Mouse (Mus musculus) liver, adult 2 months (tissue): Measurements from ENCODE around the gene Il31ra. TPM values are rescaled to one million over a fixed set of nuclear protein-coding genes. Genes with fewer than 3 reads are reported as not detected.

ENCODE experiments used
- DNase-seq: peaks from one replicate; pipeline ENCODE4 v3.0.0-alpha.2; 2011; ENCODE audit warnings: low read depth, low spot score; ENCODE audit errors: extremely low read depth
- H3K27ac ChIP-seq: fragments of 200-500 bp; replicated peaks from 2 replicates; pipeline ENCODE4 v1.5.1; 2012; ENCODE audit warnings: low read depth, mild to moderate bottlenecking, control low read depth, inconsistent platforms, low read length; ENCODE audit not compliant: insufficient read depth
- H3K27me3 ChIP-seq: fragments of 200-500 bp; 2 replicates; pipeline ENCODE4 v1.6.1; 2012; ENCODE audit warnings: mild to moderate bottlenecking, moderate library complexity, low read length, inconsistent platforms; ENCODE audit not compliant: control insufficient read depth, insufficient read depth
- H3K36me3 ChIP-seq: fragments of 200-500 bp; 2 replicates; pipeline ENCODE4 v1.6.1; 2012; ENCODE audit warnings: low read length, inconsistent platforms; ENCODE audit not compliant: control insufficient read depth, insufficient read depth
- H3K4me1 ChIP-seq: fragments of 200-500 bp; 2 replicates; pipeline ENCODE4 v1.6.1; 2011; ENCODE audit warnings: low read length; ENCODE audit not compliant: control insufficient read depth, insufficient read depth
- H3K4me3 ChIP-seq: fragments of 200-500 bp; 2 replicates; pipeline ENCODE4 v1.5.1; 2011; ENCODE audit warnings: low read depth, mild to moderate bottlenecking, control low read depth, low read length, moderate library complexity; ENCODE audit not compliant: insufficient read depth
- H3K79me2 ChIP-seq: fragments of 200-500 bp; 2 replicates; pipeline ENCODE4 v1.6.1; 2012; ENCODE audit warnings: inconsistent platforms, mild to moderate bottlenecking, low read length, moderate library complexity; ENCODE audit not compliant: control insufficient read depth, insufficient read depth
- H3K9ac ChIP-seq: fragments of 200-500 bp; 2 replicates; pipeline ENCODE4 v1.6.1; 2012; ENCODE audit warnings: low read depth, mild to moderate bottlenecking, control low read depth, inconsistent platforms, low read length
- CTCF ChIP-seq: fragments of 200-500 bp; IDR thresholded peaks from 2 replicates; pipeline ENCODE4 v1.5.1; 2011; ENCODE audit warnings: low read depth, low read length, control low read depth
- POLR2A ChIP-seq: fragments of 200-500 bp; IDR thresholded peaks from 2 replicates; pipeline ENCODE4 v1.6.1; 2011; ENCODE audit warnings: low read length, control low read depth; ENCODE audit not compliant: insufficient read depth; ENCODE audit errors: extremely low read depth
- WGBS: fragments of 180-500 bp; shearing (Covaris S2); methylation state at CpG from one replicate; pipeline ENCODE4 v1.1.7; 2018; 5-methylcytosine and 5-hydroxymethylcytosine counted together
- polyA plus RNA-seq: library from polyadenylated mRNA; depleted of rRNA; stranded (reverse); fragments of >200 nt; gene quantifications from 2 replicates; pipeline ENCODE4 v1.2.3, GENCODE M21; 2012
- total RNA-seq: library from RNA; depleted of rRNA; stranded (reverse); fragments of >200 nt; gene quantifications from 2 replicates; pipeline ENCODE4 v1.2.3, GENCODE M21; 2014

Il31ra gene
- total and polyA plus RNA-seq, 2 experiments, result not detected

DNA sequence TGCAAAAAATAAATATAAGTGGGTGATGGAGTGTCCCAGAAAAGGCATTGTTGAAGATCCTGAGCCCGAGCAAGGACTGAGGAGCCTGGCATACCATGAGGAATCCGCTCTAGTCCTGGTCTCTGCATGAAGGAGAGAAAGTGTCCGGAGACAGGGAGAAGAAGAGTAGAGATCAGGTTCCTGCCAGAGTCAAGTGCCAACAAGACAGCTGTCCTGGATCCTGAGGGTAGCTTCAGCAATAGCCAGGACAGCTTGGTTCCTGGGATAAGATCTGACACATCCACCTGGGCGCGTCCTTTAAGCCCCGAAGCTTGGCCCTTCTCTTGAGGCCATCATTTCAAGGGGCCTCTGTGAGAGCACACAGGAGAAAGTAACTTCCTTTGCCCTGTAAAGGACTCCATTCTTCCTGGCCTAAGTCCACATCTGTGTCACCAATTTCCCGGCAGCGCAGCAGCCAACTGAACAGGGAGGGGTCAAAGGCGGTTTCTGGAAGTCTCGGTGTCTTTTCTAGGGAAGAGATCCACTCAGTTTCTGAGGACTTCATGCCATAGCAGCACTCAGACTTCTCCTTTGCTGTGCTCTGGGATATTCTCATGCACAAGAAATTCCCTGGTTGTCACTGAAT is 70.7 kb downstream of the Il31ra start:
- WGBS, result 81% methylated on average over 10 of the region's 10 CpGs
- TF ChIP-seq POLR2A (no peak), CTCF (no peak)
- Histone ChIP-seq H3K4me3 (no peak overlapping the region), H3K27me3 (no peaks in the 10 kb centered on the region), H3K36me3 (no peaks in the 10 kb centered on the region), H3K27ac (no peak overlapping the region), H3K79me2 (no peaks in the 10 kb centered on the region), H3K9ac (no peak overlapping the region), H3K4me1 (no peaks in the 10 kb centered on the region)
- no peak for DNase-seq

DNA sequence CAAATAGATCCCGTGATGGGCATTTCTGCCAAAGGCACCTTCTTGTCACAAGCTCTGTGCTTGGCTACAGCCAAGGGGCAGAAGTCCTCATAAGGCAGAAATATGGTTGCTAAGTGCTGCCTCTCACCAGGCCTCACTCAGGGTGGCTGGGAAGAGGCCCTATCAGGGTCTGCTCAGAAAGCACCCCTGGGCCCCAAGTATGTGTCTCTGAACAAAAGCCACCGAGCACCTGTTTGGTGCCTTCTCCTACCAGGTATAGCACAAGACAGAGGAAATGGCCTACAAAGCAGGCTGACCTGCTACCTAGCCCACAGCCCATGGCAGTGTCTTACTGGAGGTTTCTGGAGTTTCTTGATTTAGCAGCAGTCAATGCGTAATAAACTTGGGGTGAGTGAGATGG is 71.3 kb downstream of the Il31ra start:
- H3K36me3 ChIP-seq, result no peaks in the 10 kb centered on the region
- no peaks in the 10 kb centered on the region for H3K4me1 ChIP-seq
- 89% methylated on average over 3 of the region's 3 CpGs for WGBS
- no peak overlapping the region for H3K27ac ChIP-seq
- H3K27me3 ChIP-seq, result no peaks in the 10 kb centered on the region
- TF ChIP-seq CTCF (no peak), POLR2A (no peak)
- no peaks in the 10 kb centered on the region for H3K79me2 ChIP-seq
- H3K9ac ChIP-seq, result no peak overlapping the region
- H3K4me3 ChIP-seq, result no peak overlapping the region
- DNase-seq, result no peak

GRCm38 (mm10) chr13:112522261-112522660 is 71.9 kb downstream of the Il31ra start:
- H3K79me2 ChIP-seq, result no peaks in the 10 kb centered on the region
- no peaks in the 10 kb centered on the region for H3K27me3 ChIP-seq
- H3K36me3 ChIP-seq, result no peaks in the 10 kb centered on the region
- no peak overlapping the region for H3K27ac ChIP-seq
- TF ChIP-seq CTCF (no peak), POLR2A (no peak)
- H3K4me3 ChIP-seq, result no peak overlapping the region
- H3K4me1 ChIP-seq, result no peaks in the 10 kb centered on the region
- WGBS, result 71% methylated on average over 6 of the region's 6 CpGs
- H3K9ac ChIP-seq, result no peak overlapping the region
- DNase-seq, result no peak

GRCm38 (mm10) chr13:112514546-112514945 is 79.6 kb downstream of the Il31ra start:
- 75% methylated on average over 1 of the region's 1 CpGs for WGBS
- Histone ChIP-seq H3K27me3 (no peaks in the 10 kb centered on the region), H3K79me2 (no peaks in the 10 kb centered on the region), H3K4me3 (no peak overlapping the region), H3K27ac (no peak overlapping the region), H3K4me1 (no peaks in the 10 kb centered on the region), H3K9ac (no peak overlapping the region), H3K36me3 (no peaks in the 10 kb centered on the region)
- TF ChIP-seq POLR2A, result no peak
- TF ChIP-seq CTCF, result no peak
- no peak for DNase-seq

DNA sequence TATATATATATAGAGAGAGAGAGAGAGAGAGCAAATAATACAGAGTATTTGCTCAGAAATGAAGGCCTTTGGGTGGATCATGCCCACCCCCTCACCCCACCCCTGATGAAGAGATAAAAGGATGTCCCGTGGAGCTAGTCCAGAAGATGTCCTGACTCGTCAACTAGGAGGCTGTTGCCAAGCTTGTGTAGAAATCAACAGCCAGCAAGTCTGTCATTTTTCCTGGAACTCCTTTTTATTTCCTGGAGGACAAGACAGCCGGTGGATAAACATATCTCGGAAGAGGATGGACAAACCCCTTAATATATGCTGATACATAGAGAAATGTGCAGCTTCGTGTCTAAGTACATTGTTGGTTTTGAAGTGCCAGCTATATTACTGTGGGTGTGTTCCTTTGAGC is 81.3 kb downstream of the Il31ra start:
- DNase-seq, result no peak
- 57% methylated on average over 5 of the region's 5 CpGs for WGBS
- H3K79me2 ChIP-seq, result no peaks in the 10 kb centered on the region

DNA sequence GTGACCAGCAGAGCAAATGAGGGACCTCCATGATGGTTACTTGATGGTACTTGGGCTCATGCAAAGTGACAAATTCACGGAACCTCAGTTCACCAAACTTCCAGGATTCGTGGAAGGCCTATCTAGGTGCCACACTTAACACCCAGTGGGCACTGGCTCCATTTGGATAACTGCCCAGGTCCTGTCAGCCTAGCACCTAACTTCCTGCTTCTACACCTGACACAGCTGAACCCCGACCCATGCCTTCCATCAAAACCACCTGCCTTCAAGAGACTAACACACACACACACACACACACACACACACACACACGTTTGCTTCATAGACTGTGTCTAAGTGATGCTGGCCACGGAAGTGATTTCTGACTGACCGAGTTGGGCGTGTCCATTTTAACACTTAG is 82.3 kb downstream of the Il31ra start:
- no peak overlapping the region for H3K27ac ChIP-seq
- no peaks in the 10 kb centered on the region for H3K4me1 ChIP-seq
- 80% methylated on average over 7 of the region's 7 CpGs for whole genome bisulfite sequencing
- H3K4me3 ChIP-seq, result no peak overlapping the region
- TF ChIP-seq POLR2A, result no peak
- TF ChIP-seq CTCF, result no peak
- no peak overlapping the region for H3K9ac ChIP-seq
- no peaks in the 10 kb centered on the region for H3K79me2 ChIP-seq
- H3K27me3 ChIP-seq, result no peaks in the 10 kb centered on the region
- H3K36me3 ChIP-seq, result peaks cover 3% of the 10 kb centered on the region; the same call in 1 of the 2 replicates
- no peak for DNase-seq

More for the DNA sequence above, 81.3 kb downstream of the Il31ra start:
- H3K27ac ChIP-seq, result no peak overlapping the region
- H3K4me1 ChIP-seq, result no peaks in the 10 kb centered on the region
- H3K9ac ChIP-seq, result no peak overlapping the region
- H3K27me3 ChIP-seq, result no peaks in the 10 kb centered on the region
- H3K36me3 ChIP-seq, result no peaks in the 10 kb centered on the region
- no peak for TF ChIP-seq CTCF
- TF ChIP-seq POLR2A, result no peak
- H3K4me3 ChIP-seq, result no peak overlapping the region
